Mouse (Mus musculus): ENCODE measurements around the gene Akap7. TPM values are rescaled to one million over a fixed set of nuclear protein-coding genes. Genes with fewer than 3 reads are reported as not detected.

Gene Akap7
- polyA plus RNA-seq, 1 experiment, result 64.2 TPM

GRCm38 (mm10) chr10:25327511-25327910 is 19.8 kb upstream of the Akap7 start:
- Histone ChIP-seq H3K27ac (ENCODE audit: control insufficient read depth, insufficient read depth, low read depth, low read length, poor library complexity) (no peak overlapping the region), H3K4me1 (ENCODE audit: control insufficient read depth, insufficient read depth, low read length) (no peaks in the 10 kb centered on the region), H3K4me3 (replicated peaks; ENCODE audit: control insufficient read depth, low read depth, low read length) (no peak overlapping the region)
- WGBS, result 71% methylated on average over 6 of the region's 6 CpGs
- TF ChIP-seq CTCF (IDR thresholded peaks at IDR 0.05; ENCODE audit: control insufficient read depth, insufficient read depth, low read length) (no peak), POLR2A (IDR thresholded peaks at IDR 0.05; ENCODE audit: borderline replicate concordance, control insufficient read depth, low read depth, low read length) (no peak)

GRCm38 (mm10) chr10:25325690-25326089 is 18.0 kb upstream of the Akap7 start:
- H3K27ac ChIP-seq (ENCODE audit: control insufficient read depth, insufficient read depth, low read depth, low read length, poor library complexity), result no peak overlapping the region
- no peak for TF ChIP-seq CTCF (IDR thresholded peaks at IDR 0.05; ENCODE audit: control insufficient read depth, insufficient read depth, low read length)
- no peak for TF ChIP-seq POLR2A (IDR thresholded peaks at IDR 0.05; ENCODE audit: borderline replicate concordance, control insufficient read depth, low read depth, low read length)
- H3K4me3 ChIP-seq (replicated peaks; ENCODE audit: control insufficient read depth, low read depth, low read length), result no peak overlapping the region
- H3K4me1 ChIP-seq (ENCODE audit: control insufficient read depth, insufficient read depth, low read length), result no peaks in the 10 kb centered on the region
- WGBS, result 75% methylated on average over 4 of the region's 4 CpGs

- Histone ChIP-seq H3K4me3 (replicated peaks; ENCODE audit: control insufficient read depth, low read depth, low read length) (no peak overlapping the region), H3K4me1 (ENCODE audit: control insufficient read depth, insufficient read depth, low read length) (no peaks in the 10 kb centered on the region; the same call in 1 of the 2 replicates), H3K27ac (ENCODE audit: control insufficient read depth, insufficient read depth, low read depth, low read length, poor library complexity) (no peak overlapping the region)
- 54% methylated on average over 4 of the region's 4 CpGs for WGBS
- TF ChIP-seq CTCF (IDR thresholded peaks at IDR 0.05; ENCODE audit: control insufficient read depth, insufficient read depth, low read length) (no peak), POLR2A (IDR thresholded peaks at IDR 0.05; ENCODE audit: borderline replicate concordance, control insufficient read depth, low read depth, low read length) (no peak)
Observed at GRCm38 (mm10) chr10:25321198-25321597, 13.5 kb upstream of the Akap7 start.

GRCm38 (mm10) chr10:25319531-25319930 is 11.9 kb upstream of the Akap7 start:
- Histone ChIP-seq H3K4me3 (replicated peaks; ENCODE audit: control insufficient read depth, low read depth, low read length) (no peak overlapping the region), H3K4me1 (ENCODE audit: control insufficient read depth, insufficient read depth, low read length) (no peaks in the 10 kb centered on the region; the same call in 1 of the 2 replicates), H3K27ac (ENCODE audit: control insufficient read depth, insufficient read depth, low read depth, low read length, poor library complexity) (no peak overlapping the region)
- no peak for TF ChIP-seq CTCF (IDR thresholded peaks at IDR 0.05; ENCODE audit: control insufficient read depth, insufficient read depth, low read length)
- TF ChIP-seq POLR2A (IDR thresholded peaks at IDR 0.05; ENCODE audit: borderline replicate concordance, control insufficient read depth, low read depth, low read length), result no peak

GRCm38 (mm10) chr10:25318405-25318804 is 10.7 kb upstream of the Akap7 start:
- TF ChIP-seq CTCF (IDR thresholded peaks at IDR 0.05; ENCODE audit: control insufficient read depth, insufficient read depth, low read length) (no peak), POLR2A (IDR thresholded peaks at IDR 0.05; ENCODE audit: borderline replicate concordance, control insufficient read depth, low read depth, low read length) (no peak)
- no peak overlapping the region for H3K27ac ChIP-seq (ENCODE audit: control insufficient read depth, insufficient read depth, low read depth, low read length, poor library complexity)
- no peak overlapping the region for H3K4me3 ChIP-seq (replicated peaks; ENCODE audit: control insufficient read depth, low read depth, low read length)
- 5% methylated on average over 5 of the region's 5 CpGs for WGBS
- no peaks in the 10 kb centered on the region; the same call in 1 of the 2 replicates for H3K4me1 ChIP-seq (ENCODE audit: control insufficient read depth, insufficient read depth, low read length)

GRCm38 (mm10) chr10:25317665-25318064 is 10.0 kb upstream of the Akap7 start:
- Histone ChIP-seq H3K4me3 (replicated peaks; ENCODE audit: control insufficient read depth, low read depth, low read length) (no peak overlapping the region), H3K4me1 (ENCODE audit: control insufficient read depth, insufficient read depth, low read length) (no peaks in the 10 kb centered on the region; the same call in 1 of the 2 replicates), H3K27ac (ENCODE audit: control insufficient read depth, insufficient read depth, low read depth, low read length, poor library complexity) (no peak overlapping the region)
- TF ChIP-seq CTCF (IDR thresholded peaks at IDR 0.05; ENCODE audit: control insufficient read depth, insufficient read depth, low read length), result no peak
- no peak for TF ChIP-seq POLR2A (IDR thresholded peaks at IDR 0.05; ENCODE audit: borderline replicate concordance, control insufficient read depth, low read depth, low read length)

GRCm38 (mm10) chr10:25313856-25314584 is 6.3 kb upstream of the Akap7 start:
- 84% methylated on average over 17 of the region's 17 CpGs for WGBS
- no peak overlapping the region for H3K4me3 ChIP-seq (replicated peaks; ENCODE audit: control insufficient read depth, low read depth, low read length)
- H3K4me1 ChIP-seq (ENCODE audit: control insufficient read depth, insufficient read depth, low read length), result no peaks in the 10 kb centered on the region; the same call in 1 of the 2 replicates
- TF ChIP-seq CTCF (IDR thresholded peaks at IDR 0.05; ENCODE audit: control insufficient read depth, insufficient read depth, low read length), result no peak
- TF ChIP-seq POLR2A (IDR thresholded peaks at IDR 0.05; ENCODE audit: borderline replicate concordance, control insufficient read depth, low read depth, low read length), result no peak
- H3K27ac ChIP-seq (ENCODE audit: control insufficient read depth, insufficient read depth, low read depth, low read length, poor library complexity), result no peak overlapping the region

GRCm38 (mm10) chr10:25311554-25312212 is 4.0 kb upstream of the Akap7 start:
- Histone ChIP-seq H3K4me1 (ENCODE audit: control insufficient read depth, insufficient read depth, low read length) (no peaks in the 10 kb centered on the region), H3K4me3 (replicated peaks; ENCODE audit: control insufficient read depth, low read depth, low read length) (no peak overlapping the region), H3K27ac (ENCODE audit: control insufficient read depth, insufficient read depth, low read depth, low read length, poor library complexity) (no peak overlapping the region)
- TF ChIP-seq POLR2A (IDR thresholded peaks at IDR 0.05; ENCODE audit: borderline replicate concordance, control insufficient read depth, low read depth, low read length) (no peak), CTCF (IDR thresholded peaks at IDR 0.05; ENCODE audit: control insufficient read depth, insufficient read depth, low read length) (no peak)
- 30% methylated on average over 9 of the region's 9 CpGs for WGBS
